Mouse (Mus musculus) CH12.LX (cell line): Measurements from ENCODE around the gene Syngap1. TPM values are rescaled to one million over a fixed set of nuclear protein-coding genes. Genes with fewer than 3 reads are reported as not detected.

Experiments
- DNase-seq: peaks from one replicate; pipeline ENCODE4 v3.0.0-alpha.2; 2013; ENCODE audit errors: extremely low read depth
- H3K27ac ChIP-seq: 2 replicates; pipeline ENCODE4 v1.5.1; 2012; ENCODE audit warnings: low read depth, mild to moderate bottlenecking, control low read depth, moderate library complexity; ENCODE audit not compliant: insufficient read depth
- H3K27me3 ChIP-seq: replicated peaks from 2 replicates; pipeline ENCODE3; 2012; ENCODE audit warnings: inconsistent platforms
- H3K36me3 ChIP-seq, 2 experiments: replicated peaks in 1 of 2; 2 replicates each; pipeline versions ENCODE3 to v1.6.1; 2012; ENCODE audit warnings: inconsistent platforms in 1 of 2, low read length in 1 of 2, mild to moderate bottlenecking in 1 of 2, mixed read lengths in 1 of 2, moderate library complexity in 1 of 2; ENCODE audit not compliant: control insufficient read depth in 1 of 2, insufficient read depth in 1 of 2
- H3K4me1 ChIP-seq, 2 experiments: 2 replicates each; pipeline ENCODE4 v1.6.1; 2012; ENCODE audit warnings: inconsistent platforms in 1 of 2, moderate library complexity in 1 of 2; ENCODE audit not compliant: insufficient read depth in 2 of 2, control insufficient read depth in 1 of 2
- H3K4me2 ChIP-seq: 2 replicates; pipeline ENCODE4 v1.6.1; 2012; ENCODE audit warnings: low read depth, mild to moderate bottlenecking, control low read depth; ENCODE audit not compliant: poor library complexity, insufficient read depth, severe bottlenecking
- H3K4me3 ChIP-seq, 3 experiments: fragments of 150-350 bp in 1 of 3; sonication (generic) in 1 of 3; replicated peaks in 1 of 3; 2 replicates each; pipeline versions ENCODE3 to v1.5.1; 2011 to 2012; ENCODE audit warnings: low read depth in 2 of 3, low read length in 2 of 3, mild to moderate bottlenecking in 2 of 3, moderate library complexity in 2 of 3, control low read depth in 1 of 3, improper control_type of control experiment in 1 of 3, inconsistent platforms in 1 of 3, mixed read lengths in 1 of 3; ENCODE audit not compliant: poor library complexity in 1 of 3
- H3K79me2 ChIP-seq: replicated peaks from 2 replicates; pipeline ENCODE4 v1.6.1; 2012; ENCODE audit warnings: mild to moderate bottlenecking, moderate library complexity; ENCODE audit not compliant: control insufficient read depth, poor library complexity, insufficient read depth, severe bottlenecking; ENCODE audit errors: extremely low read depth
- H3K9ac ChIP-seq: 2 replicates; pipeline ENCODE4 v1.6.1; 2012; ENCODE audit warnings: low read depth, mild to moderate bottlenecking, control low read depth, moderate library complexity; ENCODE audit not compliant: insufficient read depth
- H3K9me3 ChIP-seq: replicated peaks from 2 replicates; pipeline ENCODE3; 2012; ENCODE audit warnings: low read length, inconsistent platforms, mixed read lengths
- BHLHE40 ChIP-seq: IDR thresholded peaks from 2 replicates; pipeline ENCODE4 v1.6.1; 2011; ENCODE audit warnings: mild to moderate bottlenecking, low read depth, low read length, improper control_type of control experiment
- CHD1 ChIP-seq: IDR thresholded peaks from 2 replicates; pipeline ENCODE4 v1.6.1; 2012; ENCODE audit warnings: low read depth, low read length, improper control_type of control experiment, inconsistent platforms
- ELF1 ChIP-seq: IDR thresholded peaks from 2 replicates; pipeline ENCODE4 v1.6.1; 2014; ENCODE audit warnings: low read depth, mild to moderate bottlenecking, inconsistent platforms, low read length, improper control_type of control experiment
- EP300 ChIP-seq: IDR thresholded peaks from 2 replicates; pipeline ENCODE4 v1.6.1; 2011; ENCODE audit warnings: low read length, improper control_type of control experiment
- ETS1 ChIP-seq: conservative IDR thresholded peaks from 2 replicates; pipeline ENCODE4 v1.6.1; 2012; ENCODE audit warnings: low read depth, mild to moderate bottlenecking, inconsistent platforms, low read length, improper control_type of control experiment, moderate library complexity
- HCFC1 ChIP-seq: IDR thresholded peaks from 2 replicates; pipeline ENCODE4 v1.6.1; 2012; ENCODE audit warnings: low read depth, mild to moderate bottlenecking, inconsistent platforms, low read length, improper control_type of control experiment
- JUN ChIP-seq: IDR thresholded peaks from 2 replicates; pipeline ENCODE4 v1.6.1; 2011; ENCODE audit warnings: low read depth, mild to moderate bottlenecking, low read length, improper control_type of control experiment, moderate library complexity; ENCODE audit not compliant: insufficient read depth
- JUND ChIP-seq: conservative IDR thresholded peaks from 2 replicates; pipeline ENCODE4 v1.6.1; 2011; ENCODE audit warnings: low read depth, low read length, improper control_type of control experiment
- MAX ChIP-seq: IDR thresholded peaks from 2 replicates; pipeline ENCODE4 v1.6.1; 2011; ENCODE audit warnings: low read length, improper control_type of control experiment
- MAZ ChIP-seq: IDR thresholded peaks from 2 replicates; pipeline ENCODE4 v1.6.1; 2012; ENCODE audit warnings: low read depth, mild to moderate bottlenecking, inconsistent platforms, low read length, improper control_type of control experiment, moderate library complexity
- MEF2A ChIP-seq: IDR thresholded peaks from 2 replicates; pipeline ENCODE4 v1.6.1; 2014; ENCODE audit warnings: low read depth, mild to moderate bottlenecking, inconsistent platforms, low read length, improper control_type of control experiment, borderline replicate concordance
- MXI1 ChIP-seq: IDR thresholded peaks from 2 replicates; pipeline ENCODE4 v1.6.1; 2011; ENCODE audit warnings: mild to moderate bottlenecking, low read depth, low read length, improper control_type of control experiment
- MYC ChIP-seq: IDR thresholded peaks from 2 replicates; pipeline ENCODE4 v1.6.1; 2011; ENCODE audit warnings: low read depth, mild to moderate bottlenecking, improper control_type of control experiment, low read length
- NELFE ChIP-seq: IDR thresholded peaks from 2 replicates; pipeline ENCODE4 v1.6.1; 2011; ENCODE audit warnings: low read depth, low read length, improper control_type of control experiment
- NRF1 ChIP-seq: IDR thresholded peaks from 2 replicates; pipeline ENCODE4 v1.6.1; 2014; ENCODE audit warnings: low read depth, mild to moderate bottlenecking, inconsistent platforms, low read length, improper control_type of control experiment, moderate library complexity
- PAX5 ChIP-seq: IDR thresholded peaks from 2 replicates; pipeline ENCODE4 v1.6.1; 2012; ENCODE audit warnings: low read length, inconsistent platforms, mixed read lengths
- POLR2AphosphoS2 ChIP-seq: IDR thresholded peaks from 2 replicates; pipeline ENCODE4 v1.6.1; 2011; ENCODE audit warnings: low read depth, low read length, improper control_type of control experiment
- RCOR1 ChIP-seq: conservative IDR thresholded peaks from 2 replicates; pipeline ENCODE4 v1.6.1; 2012; ENCODE audit warnings: low read depth, mild to moderate bottlenecking, inconsistent platforms, low read length, improper control_type of control experiment
- SIN3A ChIP-seq: IDR thresholded peaks from 2 replicates; pipeline ENCODE4 v1.6.1; 2012; ENCODE audit warnings: low read length, improper control_type of control experiment, inconsistent platforms
- TBP ChIP-seq: conservative IDR thresholded peaks from 2 replicates; pipeline ENCODE4 v1.6.1; 2011; ENCODE audit warnings: low read depth, low read length, improper control_type of control experiment
- ZNF384 ChIP-seq: IDR thresholded peaks from 2 replicates; pipeline ENCODE4 v1.6.1; 2012; ENCODE audit warnings: low read depth, low read length, improper control_type of control experiment, inconsistent platforms
- dilution Hi-C: fragments of 300-500 bp; cut with MboI; formaldehyde crosslinking; loops from 2 replicates; pipeline ENCODE4 v1.14.3; 2020; ENCODE audit warnings: low sequenced_read_pairs; ENCODE audit not compliant: extremely low pct_unique_long_range_greater_than_20kb, extremely low pct_ligation_motif_present
- in situ Hi-C: fragments of 300-500 bp; cut with MboI; formaldehyde crosslinking; loops from 3 replicates; pipeline ENCODE4 v1.14.3; 2019; ENCODE audit warnings: low sequenced_read_pairs, low pct_ligation_motif_present, low pct_unique_long_range_greater_than_20kb, mixed read lengths
- polyA plus RNA-seq: library from polyadenylated mRNA; unstranded; fragments of >175 nt; gene quantifications from 2 replicates; pipeline ENCODE4 v1.2.1, GENCODE M21; 2012; ENCODE audit warnings: low read depth; ENCODE audit not compliant: insufficient read length
- total RNA-seq, 2 experiments: library from RNA; depleted of rRNA; stranded (reverse); fragments of 300-350 nt in 1 of 2; fragments of >200 nt in 1 of 2; gene quantifications; 2 replicates each; pipeline ENCODE4 v1.2.3; 2012 to 2014

The Syngap1 gene
- total and polyA plus RNA-seq, 3 experiments: 1.3 to 2.4 TPM; not detected in 1

GRCm38 (mm10) chr17:26932839-26933398, 8.1 kb upstream of the Syngap1 start, which contains the start of gene Phf1:
Gene Phf1 (plus strand): TSS chr17:26933052.
- H3K79me2 ChIP-seq: peaks cover under 1% of the 10 kb centered on the region; the same call in 1 of the 2 replicates
- peak; percentile 48 for TF ChIP-seq BHLHE40
- peak; percentile 27; the same call in 1 of the 2 replicates for TF ChIP-seq POLR2AphosphoS2
- TF ChIP-seq JUND: no peak
- TF ChIP-seq NRF1: peak; percentile 86
- peaks cover 5 to 46% of the 10 kb centered on the region in 2 experiments; a peak in 3 of 4 replicates for H3K4me1 ChIP-seq
- peak within 1 kb of the TSS; percentile 49 to 58 (median 55) for H3K4me3 ChIP-seq
- H3K4me2 ChIP-seq: peak within 1 kb of the TSS; percentile 47
- dilution Hi-C loops (no loop called here), in situ Hi-C loops (no loop called here)
- peak; percentile 86 for DNase-seq
- H3K9me3 ChIP-seq: no peaks in the 10 kb centered on the region
- H3K9ac ChIP-seq: no peak within 1 kb of the TSS
- no peak within 1 kb of the TSS for H3K27ac ChIP-seq
- no peaks in the 10 kb centered on the region for H3K27me3 ChIP-seq
- peaks cover 54 to 73% of the 10 kb centered on the region in 2 experiments for H3K36me3 ChIP-seq

GRCm38 (mm10) chr17:26933419-26933818, 7.6 kb upstream of the Syngap1 start:
- Histone ChIP-seq H3K27ac (no peak overlapping the region), H3K9me3 (no peaks in the 10 kb centered on the region), H3K9ac (no peak overlapping the region), H3K4me2 (peak overlapping the region; percentile 47), H3K79me2 (peaks cover 5% of the 10 kb centered on the region), H3K36me3 (peaks cover 52 to 71% of the 10 kb centered on the region in 2 experiments), H3K4me1 (peaks cover 5 to 47% of the 10 kb centered on the region in 2 experiments; a peak in 3 of 4 replicates), H3K4me3 (peak overlapping the region; percentile 49 to 58 (median 55)), H3K27me3 (no peaks in the 10 kb centered on the region)
- in situ Hi-C loops: no loop called here
- dilution Hi-C loops: no loop called here
- DNase-seq: no peak
- TF ChIP-seq SIN3A (no peak), PAX5 (no peak), RCOR1 (no peak), BHLHE40 (no peak), ZNF384 (no peak), JUN (no peak), MYC (no peak), HCFC1 (no peak), EP300 (no peak), ETS1 (no peak), MEF2A (no peak), NELFE (no peak), TBP (no peak), POLR2AphosphoS2 (no peak; the same call in 1 of the 2 replicates), ELF1 (no peak), MXI1 (no peak), CHD1 (no peak), MAZ (no peak), MAX (no peak)
